Comparison of ENCODE assay signal across 23 mouse cellular contexts in genomic region chr17:50094596-50094995, GRCm38 (mm10).
A peak's percentile ranks its signal among the peaks of the same experiment; 100 is the strongest.
DNase-seq lines count a peak whose midpoint lies in the region; ATAC-seq and TF ChIP-seq lines count a peak whose summit lies in the region.
"Had no signal": no experiment of that assay in that cellular context is flagged by ENCODE, and none has a peak within 500 bp of the region (broad histone marks: within the 10 kb centered on the region; RNA-seq: fewer than 3 reads in every experiment).

No protein-coding gene starts in this region.

- H3K4me3 ChIP-seq in liver, postnatal 0 days (ENCODE audit: low read depth, low read length): no peak overlapping the region
- no peak overlapping the region for H3K4me3 ChIP-seq in thymus, adult 2 months (ENCODE audit: control insufficient read depth, insufficient read depth, low read length)
- no peak overlapping the region for H3K4me3 ChIP-seq in small intestine, adult 2 months (ENCODE audit: low read depth, low read length)
- no peak overlapping the region for H3K4me3 ChIP-seq in intestine, embryonic 16.5 days (ENCODE audit: low read length)
- H3K4me3 ChIP-seq: embryonic facial prominence, embryonic 15.5 days; forebrain, embryonic 15.5 days; heart, adult 2 months; heart, embryonic 15.5 days; hindbrain, embryonic 13.5 days had no signal

- H3K4me2 ChIP-seq in liver, postnatal 0 days (ENCODE audit: low read depth, low read length): no peak overlapping the region
- H3K4me2 ChIP-seq in intestine, embryonic 16.5 days (ENCODE audit: low read depth, low read length): no peak overlapping the region
- H3K4me2 ChIP-seq: embryonic facial prominence, embryonic 15.5 days; forebrain, embryonic 15.5 days; heart, embryonic 11.5 days; heart, embryonic 15.5 days; hindbrain, embryonic 13.5 days had no signal

- no peaks in the 10 kb centered on the region for H3K4me1 ChIP-seq in liver, postnatal 0 days (ENCODE audit: insufficient read depth)
- peaks cover 37% of the 10 kb centered on the region for H3K4me1 ChIP-seq in thymus, adult 2 months (replicated peaks; ENCODE audit: control insufficient read depth, insufficient read depth, low read length)
- peaks cover 2% of the 10 kb centered on the region; the same call in 1 of the 2 replicates for H3K4me1 ChIP-seq in small intestine, adult 2 months (ENCODE audit: control insufficient read depth, insufficient read depth, insufficient read length, low read length)
- H3K4me1 ChIP-seq in intestine, embryonic 16.5 days (ENCODE audit: control insufficient read depth, insufficient read depth, low read length): no peaks in the 10 kb centered on the region

- no peak overlapping the region for H3K27ac ChIP-seq in liver, postnatal 0 days (ENCODE audit: low read depth)
- peak overlapping the region; percentile 84 for H3K27ac ChIP-seq in thymus, adult 2 months (ENCODE audit: control insufficient read depth, insufficient read depth, low read length)
- peak overlapping the region; percentile 59 for H3K27ac ChIP-seq in small intestine, adult 2 months (ENCODE audit: insufficient read depth, low read depth, low read length)
- H3K27ac ChIP-seq in intestine, embryonic 16.5 days (ENCODE audit: low read length): no peak overlapping the region
- H3K27ac ChIP-seq: embryonic facial prominence, embryonic 15.5 days; forebrain, embryonic 15.5 days; heart, adult 2 months; heart, embryonic 15.5 days; hindbrain, embryonic 13.5 days; hindbrain, postnatal 0 days had no signal

- TF ChIP-seq CTCF in liver, postnatal 0 days (IDR thresholded peaks at IDR 0.05; ENCODE audit: low read depth): no peak
- no peak for TF ChIP-seq CTCF in thymus, adult 2 months (IDR thresholded peaks at IDR 0.05; ENCODE audit: borderline replicate concordance, control insufficient read depth, extremely low read depth, insufficient read depth, low read length, poor library complexity)
- no peak for TF ChIP-seq CTCF in small intestine, adult 2 months (IDR thresholded peaks at IDR 0.05; ENCODE audit: extremely low read depth, insufficient read length, insufficient replicate concordance, low read depth, low read length)

- TF ChIP-seq EP300 in liver, postnatal 0 days (IDR thresholded peaks at IDR 0.05; ENCODE audit: low read depth): no peak

- H3K36me3 ChIP-seq in liver, postnatal 0 days (replicated peaks; ENCODE audit: insufficient read depth, low read length): no peaks in the 10 kb centered on the region
- H3K36me3 ChIP-seq in thymus, adult 2 months (ENCODE audit: control insufficient read depth, insufficient read depth, low read length): no peaks in the 10 kb centered on the region
- H3K36me3 ChIP-seq in small intestine, adult 2 months (ENCODE audit: control insufficient read depth, insufficient read depth, low read length): no peaks in the 10 kb centered on the region
- H3K36me3 ChIP-seq in intestine, embryonic 16.5 days (ENCODE audit: control insufficient read depth, insufficient read depth, low read length): no peaks in the 10 kb centered on the region
- H3K36me3 ChIP-seq: embryonic facial prominence, embryonic 15.5 days; forebrain, embryonic 15.5 days; G1E; heart, embryonic 15.5 days; hindbrain, embryonic 13.5 days had no signal

- H3K9me3 ChIP-seq in liver, postnatal 0 days (ENCODE audit: low read length): no peaks in the 10 kb centered on the region
- H3K9me3 ChIP-seq in intestine, embryonic 16.5 days (ENCODE audit: control insufficient read depth, low read length): no peaks in the 10 kb centered on the region
- H3K9me3 ChIP-seq: embryonic facial prominence, embryonic 15.5 days; forebrain, embryonic 15.5 days; heart, embryonic 15.5 days; hindbrain, embryonic 13.5 days had no signal

- ATAC-seq in liver, postnatal 0 days: no peak
- no peak for ATAC-seq in intestine, embryonic 16.5 days
- ATAC-seq: forebrain, embryonic 15.5 days; hindbrain, postnatal 0 days had no signal

- DNase-seq in liver, postnatal 0 days: peak; percentile 4
- no peak for DNase-seq in liver
- no peak for DNase-seq in thymus, adult 2 months
- DNase-seq in thymus, postnatal 14 days: no peak
- no peak for DNase-seq in layer of hippocampus, postnatal 36 days
- DNase-seq: adrenal gland, adult 8-10 months; adrenal gland, postnatal 36 days; cerebellum, adult 11 months; cerebellum, adult 8-10 months; cerebellum, postnatal 14 days; embryo, embryonic 11 days; gastrocnemius, postnatal 14 days; heart, adult 2 months; heart, postnatal 14 days had no signal

- no peaks in the 10 kb centered on the region for H3K27me3 ChIP-seq in liver, postnatal 0 days (ENCODE audit: insufficient read depth, low read length)
- no peaks in the 10 kb centered on the region for H3K27me3 ChIP-seq in thymus, adult 2 months (ENCODE audit: control insufficient read depth, insufficient read depth, low read length)
- no peaks in the 10 kb centered on the region for H3K27me3 ChIP-seq in small intestine, adult 2 months (ENCODE audit: control insufficient read depth, insufficient read depth, low read length)
- no peaks in the 10 kb centered on the region for H3K27me3 ChIP-seq in intestine, embryonic 16.5 days (replicated peaks; ENCODE audit: control insufficient read depth, insufficient read depth, low read length)
- H3K27me3 ChIP-seq: embryonic facial prominence, embryonic 15.5 days; forebrain, embryonic 15.5 days; heart, embryonic 15.5 days; hindbrain, embryonic 13.5 days had no signal

- no peak for TF ChIP-seq POLR2A in thymus, adult 2 months (IDR thresholded peaks at IDR 0.05; ENCODE audit: control insufficient read depth, extremely low read depth, insufficient read depth, low read length, poor library complexity)
- TF ChIP-seq POLR2A in small intestine, adult 2 months (IDR thresholded peaks at IDR 0.05; ENCODE audit: low read depth, low read length): no peak

- no peak overlapping the region for H3K9ac ChIP-seq in liver, postnatal 0 days (replicated peaks)
- no peak overlapping the region for H3K9ac ChIP-seq in intestine, embryonic 16.5 days (ENCODE audit: low read depth, low read length)
- H3K9ac ChIP-seq: embryonic facial prominence, embryonic 15.5 days; forebrain, embryonic 15.5 days; heart, embryonic 15.5 days; hindbrain, embryonic 13.5 days had no signal

Comparison
In these comparisons a context has a peak if more than half of its experiments do, and no peak if none do; other contexts are left out.
1. H3K27ac ChIP-seq: peak in thymus, adult 2 months (single experiment) and small intestine, adult 2 months (single experiment); none in liver, postnatal 0 days (single experiment) and intestine, embryonic 16.5 days (single experiment).